Mouse (Mus musculus): Measurements from ENCODE around the gene Slc30a4.

The Slc30a4 gene

GRCm38 (mm10) chr2:122675126-122675525 lies 27.3 kb downstream of the Slc30a4 start:
- no peak for DNase-seq (ENCODE audit: low spot score)

- no peak for DNase-seq (ENCODE audit: low spot score)
These were observed 29.6 kb downstream of the Slc30a4 start for GRCm38 (mm10) chr2:122672841-122673240.

GRCm38 (mm10) chr2:122671714-122672113 lies 30.7 kb downstream of the Slc30a4 start:
- no peak for DNase-seq (ENCODE audit: low spot score)

- DNase-seq (ENCODE audit: low spot score): peak; percentile 63
These were observed 34.6 kb downstream of the Slc30a4 start for GRCm38 (mm10) chr2:122667856-122668255.

- peak; percentile 69 for DNase-seq (ENCODE audit: low spot score)
These were observed 36.2 kb downstream of the Slc30a4 start for GRCm38 (mm10) chr2:122665973-122666875.

- DNase-seq (ENCODE audit: low spot score): no peak
These were observed 37.0 kb downstream of the Slc30a4 start for GRCm38 (mm10) chr2:122665253-122665972.

- DNase-seq (ENCODE audit: low spot score): no peak
These were observed 42.6 kb downstream of the Slc30a4 start for GRCm38 (mm10) chr2:122659825-122660224.

- no peak for DNase-seq (ENCODE audit: low spot score)
These were observed 44.5 kb downstream of the Slc30a4 start for GRCm38 (mm10) chr2:122657707-122658524.

GRCm38 (mm10) chr2:122656767-122657166 lies 45.7 kb downstream of the Slc30a4 start:
- DNase-seq (ENCODE audit: low spot score): no peak

- DNase-seq (ENCODE audit: low spot score): no peak
These were observed 46.4 kb downstream of the Slc30a4 start for GRCm38 (mm10) chr2:122656052-122656451.

- DNase-seq (ENCODE audit: low spot score): no peak
These were observed 50.1 kb downstream of the Slc30a4 start for GRCm38 (mm10) chr2:122652096-122653084.

GRCm38 (mm10) chr2:122638673-122639072 lies 63.8 kb downstream of the Slc30a4 start:
- no peak for DNase-seq (ENCODE audit: low spot score)

GRCm38 (mm10) chr2:122638029-122638428 lies 64.4 kb downstream of the Slc30a4 start:
- DNase-seq (ENCODE audit: low spot score): no peak

- peak; percentile 88 for DNase-seq (ENCODE audit: low spot score)
These were observed 64.9 kb downstream of the Slc30a4 start for GRCm38 (mm10) chr2:122637526-122637997.

GRCm38 (mm10) chr2:122636686-122637085 lies 65.8 kb downstream of the Slc30a4 start, which contains the start of gene AA467197:
Gene AA467197 (plus strand): TSS chr2:122636986.
- DNase-seq (ENCODE audit: low spot score): no peak

All from embryo, embryonic 10 days (tissue).